Mouse (Mus musculus) thymus, postnatal 36 days (tissue): ENCODE results near the gene Tdrd12.
"Not testable (repeated sequence)": the region's sequence is repeated elsewhere in the genome, so short reads cannot be mapped to it uniquely, and the experiment has no call there.

Experiments used
- DNase-seq, 2 experiments: peaks; one replicate each; pipeline ENCODE4 v3.0.0; 2022; ENCODE audit warnings: mixed read lengths in 2 of 2

Gene Tdrd12

GRCm38 (mm10) chr7:35555224-35556204, 18.0 kb upstream of the Tdrd12 start:
- peak; percentile 82 to 85 for DNase-seq

GRCm38 (mm10) chr7:35554605-35555175, 17.1 kb upstream of the Tdrd12 start:
- peak; percentile 18 to 34 for DNase-seq

DNA sequence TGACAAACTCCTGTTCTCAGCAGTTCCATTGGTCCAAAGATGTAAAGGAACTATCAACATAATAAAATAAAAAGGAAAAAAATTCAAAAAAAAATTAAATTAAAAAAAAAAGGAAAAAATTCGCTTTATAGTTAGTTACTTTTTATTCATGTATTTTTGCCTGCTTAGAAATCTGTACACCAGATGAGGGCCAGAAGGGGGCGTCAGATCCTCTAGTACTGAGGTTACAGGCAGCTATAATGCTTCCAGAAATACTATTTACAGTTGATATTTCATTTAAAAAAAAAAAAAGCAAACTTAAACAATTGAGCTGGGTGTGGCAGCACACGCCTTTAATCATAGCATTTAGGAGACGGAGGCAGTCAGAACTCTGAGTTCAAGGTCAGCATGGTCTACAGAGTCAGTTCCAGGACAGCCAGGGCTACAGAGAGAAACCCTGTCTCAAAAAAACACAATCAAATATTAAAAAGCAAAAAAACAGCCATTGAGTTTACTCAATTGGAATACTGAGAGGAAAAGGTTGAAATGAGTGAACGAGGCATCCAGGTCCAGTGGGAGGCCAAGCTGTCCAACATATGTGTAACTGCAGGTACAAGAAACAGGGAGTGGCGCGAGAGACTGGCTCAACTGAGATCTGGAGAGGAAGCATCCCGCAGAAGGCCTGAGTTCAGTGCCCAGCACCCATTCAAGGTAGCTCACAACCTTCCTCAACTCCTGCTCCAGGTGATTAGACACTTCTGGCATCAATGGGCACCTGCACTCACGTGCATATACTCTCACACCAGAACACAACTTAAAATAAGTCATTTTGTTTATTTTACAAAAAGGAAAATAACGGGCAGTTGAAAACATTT, 16.4 kb upstream of the Tdrd12 start:
- peak; percentile 30 to 34 for DNase-seq

DNA sequence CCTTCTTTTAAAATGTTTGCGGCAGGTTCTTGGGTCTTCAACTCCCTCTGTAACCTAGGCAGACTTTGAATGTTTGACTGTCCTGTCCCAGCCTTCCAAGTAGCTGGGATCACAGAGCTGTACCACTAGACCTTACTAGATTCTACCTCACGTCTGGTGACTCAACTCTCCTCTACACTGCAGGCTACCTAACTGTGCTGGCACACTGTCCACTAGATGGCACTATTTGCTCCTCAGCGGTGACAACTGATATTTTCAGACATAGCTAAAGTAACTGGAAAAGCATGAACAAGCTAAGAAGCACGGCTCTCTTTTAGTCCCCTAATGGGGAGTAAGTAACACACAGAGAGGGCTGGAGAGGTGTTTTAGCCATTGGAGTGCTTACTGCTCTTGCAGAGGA, 8.3 kb upstream of the Tdrd12 start:
- peak; percentile 45 to 48 for DNase-seq

- DNase-seq = no peak
Observed at GRCm38 (mm10) chr7:35535750-35536512, 1.6 kb downstream of the Tdrd12 start.

- DNase-seq = not testable (repeated sequence)
Observed at GRCm38 (mm10) chr7:35530544-35530943, 7.0 kb downstream of the Tdrd12 start.

- no peak for DNase-seq
Observed at GRCm38 (mm10) chr7:35530026-35530425, 7.5 kb downstream of the Tdrd12 start.

- no peak for DNase-seq
Observed at GRCm38 (mm10) chr7:35526795-35527194, 10.8 kb downstream of the Tdrd12 start.

- no peak for DNase-seq
Observed at GRCm38 (mm10) chr7:35501995-35502394, 35.5 kb downstream of the Tdrd12 start.

DNA sequence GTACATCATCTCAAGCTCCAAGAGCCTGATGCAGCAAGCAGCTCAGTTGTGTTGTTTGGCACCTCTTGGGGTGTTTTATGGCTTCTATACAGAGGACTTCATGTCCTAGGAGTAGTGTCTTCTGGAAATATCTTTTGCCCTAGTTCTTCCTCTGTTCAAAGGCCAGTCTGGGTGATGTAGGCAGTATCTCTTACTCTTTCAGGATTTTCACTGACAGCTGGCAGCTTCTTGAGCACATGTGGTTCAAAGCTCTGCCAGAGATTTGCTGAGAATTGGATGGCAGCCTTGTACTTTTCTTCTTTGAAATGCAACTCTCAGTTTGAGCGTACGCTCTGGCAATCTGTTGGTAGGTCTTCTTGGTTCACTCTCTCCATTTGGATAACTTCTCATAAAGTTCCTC, 40.0 kb downstream of the Tdrd12 start:
- no peak for DNase-seq

DNA sequence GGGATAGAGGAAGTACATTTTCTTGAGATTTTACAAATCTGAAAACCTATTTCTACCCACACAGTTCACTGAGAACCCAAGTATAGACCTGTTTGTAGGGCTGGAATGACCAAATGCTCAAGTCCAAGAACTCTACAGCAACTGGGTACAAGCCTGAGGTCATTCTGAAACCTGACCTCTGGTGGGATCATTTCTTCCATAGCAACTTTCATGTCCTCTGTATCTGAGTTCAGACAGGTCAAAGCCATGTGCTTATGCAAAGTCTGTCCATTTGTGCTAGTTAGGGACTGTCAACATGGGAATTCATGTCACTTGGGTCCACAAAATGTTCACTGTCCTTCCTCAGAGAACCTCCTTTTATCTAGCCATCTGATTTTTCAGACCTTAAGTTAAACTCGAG, 46.5 kb downstream of the Tdrd12 start:
- no peak for DNase-seq

DNA sequence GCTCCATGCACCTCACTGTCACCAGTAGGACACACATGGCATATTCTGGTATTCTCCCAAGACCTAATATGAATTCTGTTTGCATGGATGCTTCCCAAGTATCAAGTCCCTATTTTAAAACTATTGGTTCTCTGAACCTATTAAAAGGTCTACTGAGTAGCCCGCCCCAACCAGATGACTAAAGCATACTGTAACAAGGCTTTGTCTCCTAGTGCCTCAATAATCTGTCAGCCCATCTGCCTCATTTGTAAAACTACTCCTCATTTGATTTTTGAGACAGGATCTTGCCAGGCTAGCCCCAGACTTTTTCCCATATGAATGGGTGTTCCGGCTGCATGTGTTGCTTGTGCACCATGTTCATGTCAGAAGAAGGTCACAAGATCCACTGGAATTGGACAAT, 47.4 kb downstream of the Tdrd12 start:
- DNase-seq = no peak

GRCm38 (mm10) chr7:35486553-35486952, 51.0 kb downstream of the Tdrd12 start:
- no peak for DNase-seq

- DNase-seq = no peak
Observed at GRCm38 (mm10) chr7:35485126-35485525, 52.4 kb downstream of the Tdrd12 start.

- no peak for DNase-seq
Observed at GRCm38 (mm10) chr7:35476457-35476856, 61.1 kb downstream of the Tdrd12 start.

GRCm38 (mm10) chr7:35470794-35471193, 66.8 kb downstream of the Tdrd12 start:
- DNase-seq = no peak

DNA sequence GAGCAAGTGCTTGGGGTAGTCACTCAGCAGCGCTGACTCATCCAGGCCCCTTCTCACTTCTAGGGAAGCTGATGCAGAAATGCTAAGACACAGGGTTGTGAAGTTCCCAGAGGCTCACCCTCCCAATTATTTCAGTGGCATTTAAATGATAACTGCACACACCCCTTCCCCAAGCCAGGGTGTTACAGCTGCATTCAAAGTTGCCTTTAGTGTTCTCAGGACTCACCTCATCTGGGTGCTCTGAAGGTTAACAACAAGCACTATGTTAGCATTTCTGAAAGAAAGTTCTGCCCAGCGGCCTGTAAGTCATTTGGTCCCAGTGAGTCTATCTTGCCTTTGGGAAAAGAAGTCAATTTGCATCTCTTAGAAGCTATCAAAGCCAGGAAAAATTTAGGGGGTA, 69.7 kb downstream of the Tdrd12 start:
- no peak for DNase-seq

DNA sequence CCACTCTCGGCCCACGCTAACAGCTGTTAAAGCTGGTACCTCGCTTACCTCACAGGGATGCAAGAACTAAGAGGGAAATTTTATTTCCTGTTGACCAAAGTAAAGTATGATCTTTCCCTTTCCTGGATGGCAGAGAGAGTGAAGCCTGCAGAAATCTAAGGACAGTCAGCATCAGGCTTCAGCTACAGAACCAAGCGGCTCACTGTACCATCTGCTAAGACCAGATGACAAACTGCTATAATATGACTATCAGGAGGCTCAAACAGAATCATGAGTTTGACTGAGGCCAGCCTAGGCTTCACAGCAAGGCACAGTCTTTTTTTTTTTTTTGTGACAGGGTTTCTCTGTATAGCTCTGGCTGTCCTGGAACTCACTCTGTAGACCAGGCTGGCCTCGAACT, 72.5 kb downstream of the Tdrd12 start:
- DNase-seq = no peak

DNA sequence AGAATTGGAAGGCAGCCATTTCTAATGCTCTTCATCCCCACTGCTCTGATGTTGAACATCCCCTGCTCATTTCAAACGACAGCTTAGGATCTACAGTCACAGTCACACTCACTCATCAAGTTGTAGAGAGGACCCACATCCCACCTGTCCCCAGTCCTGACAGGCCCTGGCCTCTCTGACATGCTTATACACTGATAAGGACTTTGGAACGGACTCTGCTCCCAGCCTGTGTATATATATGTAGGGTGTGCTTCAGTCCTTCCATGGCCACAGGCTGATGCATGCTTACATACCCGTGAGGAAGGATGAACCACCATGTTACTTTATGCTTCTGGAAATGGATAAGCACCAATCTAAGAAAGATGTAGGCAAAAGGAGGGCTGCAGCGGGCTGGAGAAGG, 76.6 kb downstream of the Tdrd12 start:
- DNase-seq = no peak

DNA sequence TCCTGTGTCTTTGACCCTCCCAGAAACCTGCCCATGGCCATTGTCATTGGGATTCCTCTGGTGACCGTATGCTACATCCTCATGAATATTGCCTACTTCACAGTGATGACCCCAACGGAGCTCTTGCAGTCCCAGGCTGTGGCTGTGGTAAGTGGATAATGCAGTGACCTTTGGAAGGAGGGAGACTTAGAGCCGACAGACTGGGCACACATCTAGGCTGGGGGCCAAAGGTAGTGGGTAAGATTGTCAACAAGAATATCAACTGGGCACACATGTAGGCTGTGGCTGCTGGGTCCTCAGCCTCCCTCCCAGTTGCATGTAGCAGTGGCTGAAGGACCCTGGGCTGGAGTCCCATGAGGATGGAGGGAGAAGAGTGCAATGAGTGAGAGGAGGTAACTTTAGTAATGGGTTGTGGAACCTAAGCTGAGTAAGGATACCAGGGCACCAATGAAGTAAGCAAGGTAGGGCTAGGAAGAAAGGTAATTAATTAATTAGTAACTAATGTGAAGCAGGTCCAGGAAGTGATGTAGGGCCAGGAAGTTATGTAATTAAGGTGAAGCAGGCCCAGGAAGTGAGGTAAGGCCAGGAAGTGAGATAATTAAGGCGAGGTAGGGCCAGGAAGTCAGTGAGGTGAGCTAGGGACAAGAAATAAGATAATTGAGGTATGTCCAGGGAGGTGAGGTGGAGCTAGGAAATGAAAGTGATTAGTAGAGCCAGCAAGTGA, 81.3 kb downstream of the Tdrd12 start:
- DNase-seq = no peak

- no peak for DNase-seq
Observed at GRCm38 (mm10) chr7:35448867-35449266, 88.7 kb downstream of the Tdrd12 start.
